Mouse (Mus musculus) brain, embryonic 14.5 days (tissue): ENCODE results near the gene Efcab2.

ENCODE experiments used
- CTCF ChIP-seq: fragments of 200-500 bp; IDR thresholded peaks from 2 replicates; pipeline ENCODE4 v1.5.1; 2012; ENCODE audit warnings: inconsistent platforms, mild to moderate bottlenecking, moderate library complexity, borderline replicate concordance; ENCODE audit not compliant: insufficient read depth, insufficient read length; ENCODE audit errors: extremely low read depth
- POLR2A ChIP-seq: fragments of 200-500 bp; IDR thresholded peaks from 2 replicates; pipeline ENCODE4 v1.6.1; 2012; ENCODE audit warnings: mild to moderate bottlenecking, inconsistent platforms, borderline replicate concordance; ENCODE audit not compliant: poor library complexity, insufficient read depth, insufficient read length, severe bottlenecking; ENCODE audit errors: extremely low read depth

GRCm38 (mm10) chr1:178369272-178369651, 36.6 kb upstream of the Efcab2 start:
- no peak for TF ChIP-seq CTCF
- TF ChIP-seq POLR2A = no peak
